ENCODE assay signal across 7 mouse cellular contexts in genomic region chr9:75037451-75038356, GRCm38 (mm10). TPM values are rescaled to one million over a fixed set of nuclear protein-coding genes. Genes with fewer than 3 reads are reported as not detected.
DNase-seq lines count a peak whose midpoint lies in the region; ATAC-seq lines count a peak whose summit lies in the region.

TSS of gene Arpp19 (plus strand) at chr9:75037614.

- H3K27ac ChIP-seq in intestine, embryonic 15.5 days: peak within 1 kb of the TSS; percentile 76
- peak within 1 kb of the TSS; percentile 92 for H3K27ac ChIP-seq in midbrain, embryonic 10.5 days (replicated peaks)

- intact Hi-C loops in gastrocnemius, postnatal 36 days (cut with DNase I): no loop called here
- intact Hi-C loops in left cerebral cortex, postnatal 25 days (cut with DNase I): no loop called here

- ATAC-seq in intestine, embryonic 15.5 days: peak; percentile 95

- no peaks in the 10 kb centered on the region for H3K9me3 ChIP-seq in intestine, embryonic 15.5 days
- no peaks in the 10 kb centered on the region for H3K9me3 ChIP-seq in midbrain, embryonic 10.5 days (replicated peaks)

- peak within 1 kb of the TSS; percentile 61 for H3K4me2 ChIP-seq in intestine, embryonic 15.5 days (replicated peaks)

- DNase-seq in adrenal gland, adult 18-20 months (ENCODE audit: low spot score in 2 of 2): peak; percentile 75 to 81
- peak; percentile 94 for DNase-seq in embryo, embryonic 11 days
- DNase-seq in gastrocnemius, postnatal 36 days: peak; percentile 69 to 71
- DNase-seq in left cerebral cortex, postnatal 25 days (ENCODE audit: low spot score in 2 of 2): peak; percentile 87 to 95
- DNase-seq in midbrain, embryonic 10.5 days (ENCODE audit: low spot score): peak; percentile 88
- peak; percentile 76 for DNase-seq in right cerebral cortex, postnatal 4 days

- H3K27me3 ChIP-seq in intestine, embryonic 15.5 days (replicated peaks): no peaks in the 10 kb centered on the region
- H3K27me3 ChIP-seq in midbrain, embryonic 10.5 days (ENCODE audit: low read depth, poor library complexity, severe bottlenecking): no peaks in the 10 kb centered on the region

- H3K9ac ChIP-seq in intestine, embryonic 15.5 days: peak within 1 kb of the TSS; percentile 94

- WGBS in intestine, embryonic 15.5 days: under 1% methylated on average over 61 of the region's 73 CpGs
- under 1% methylated on average over 73 of the region's 73 CpGs for WGBS in midbrain, embryonic 10.5 days

- H3K36me3 ChIP-seq in intestine, embryonic 15.5 days: no peaks in the 10 kb centered on the region
- H3K36me3 ChIP-seq in midbrain, embryonic 10.5 days: peaks cover 10% of the 10 kb centered on the region

- H3K4me1 ChIP-seq in intestine, embryonic 15.5 days (replicated peaks): peaks cover 4% of the 10 kb centered on the region
- peaks cover 22% of the 10 kb centered on the region for H3K4me1 ChIP-seq in midbrain, embryonic 10.5 days

- H3K4me3 ChIP-seq in intestine, embryonic 15.5 days (replicated peaks): peak within 1 kb of the TSS; percentile 67
- H3K4me3 ChIP-seq in midbrain, embryonic 10.5 days: peak within 1 kb of the TSS; percentile 99

RNA-seq across cellular contexts. Expression of gene Arpp19, which starts in this region (rescaled TPM):
- 100 to 1,000 TPM; 248 to 319 TPM for total RNA-seq in adrenal gland, adult 18-20 months (2021)
- 100 to 1,000 TPM; 129 to 153 TPM for total RNA-seq in gastrocnemius, postnatal 36 days (2021)
- polyA plus RNA-seq in intestine, embryonic 15.5 days (2015; fragmentation: Nextera tagmentation; extraction: Ambion mirVana): 267 and 317 TPM in 2 replicates
- 100 to 1,000 TPM; 471 to 494 TPM for total RNA-seq in left cerebral cortex, postnatal 25 days (2021)
- 327 and 357 TPM in 2 replicates for polyA plus RNA-seq in midbrain, embryonic 10.5 days (2016; fragmentation: Nextera tagmentation; extraction: Ambion mirVana)

Comparison
In these comparisons a context has a peak if more than half of its experiments do, and no peak if none do; other contexts are left out.
1. Peak in every context shown above with its lines: DNase-seq, ATAC-seq, H3K4me3 ChIP-seq and H3K27ac ChIP-seq.